Mouse (Mus musculus): ENCODE results near the gene Psme1. TPM values are rescaled to one million over a fixed set of nuclear protein-coding genes. Genes with fewer than 3 reads are reported as not detected.
A peak's percentile ranks its signal among the peaks of the same experiment; 100 is the strongest.

Gene Psme1
- polyA plus RNA-seq, 1 experiment = 129 TPM

DNA sequence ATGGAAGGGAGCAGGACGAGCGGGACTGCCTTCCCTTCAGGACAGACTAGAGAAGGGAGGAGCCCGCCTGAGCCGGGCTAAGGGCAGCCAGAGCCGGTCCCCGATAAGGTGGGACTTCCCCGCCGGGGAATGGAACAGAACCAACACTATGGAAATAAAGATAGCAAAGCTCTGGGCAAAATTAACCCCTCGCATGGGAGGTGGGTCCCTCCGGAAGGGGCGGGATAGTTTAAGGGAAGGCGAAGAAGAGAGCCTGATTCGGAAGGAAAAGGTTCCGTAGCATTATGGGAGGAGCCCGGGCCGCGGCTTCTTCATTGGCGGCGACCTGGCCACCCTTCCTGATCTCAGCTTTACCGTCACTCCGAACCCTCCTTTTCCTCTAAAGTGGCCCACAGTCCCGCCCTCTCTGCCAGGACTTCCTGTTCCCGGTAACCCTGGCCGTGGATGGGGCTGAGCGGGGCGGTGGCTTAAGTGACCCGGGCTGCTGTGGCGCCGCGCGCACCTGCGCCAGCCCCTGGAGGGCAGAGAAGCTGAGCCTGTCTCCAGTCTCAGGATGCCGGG lies 13.5 kb downstream of the Psme1 start, which contains the start of gene Rnf31:
Gene Rnf31 (plus strand): TSS at position 378 of the 561 bp plus-strand sequence.
- under 1% methylated on average over 33 of the region's 33 CpGs for WGBS
- H3K36me3 ChIP-seq (ENCODE audit: control insufficient read depth, insufficient read depth, low read length) = peaks cover 20% of the 10 kb centered on the region
- H3K27ac ChIP-seq (ENCODE audit: control insufficient read depth, insufficient read depth, low read length) = peak within 1 kb of the TSS; percentile 82

DNA sequence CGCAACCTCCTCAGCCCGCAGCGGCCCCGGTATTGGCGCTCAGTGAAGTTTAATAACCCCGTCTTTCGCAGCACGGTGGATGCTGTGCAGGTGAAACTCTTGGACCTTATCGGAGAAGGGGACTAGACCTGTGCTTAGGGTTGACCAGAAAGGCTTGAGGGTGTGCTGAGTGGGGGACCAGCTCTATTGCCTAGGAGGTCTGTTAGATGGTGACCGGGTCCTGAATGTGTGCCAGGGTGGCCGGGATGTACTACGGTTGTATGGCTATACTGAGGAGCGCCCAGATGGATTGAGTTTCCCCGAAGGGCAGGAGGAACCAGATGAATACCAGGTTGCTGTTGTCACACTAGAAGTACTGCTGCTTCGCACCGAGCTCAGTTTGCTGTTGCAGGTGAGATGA lies 14.3 kb downstream of the Psme1 start:
- H3K4me3 ChIP-seq (ENCODE audit: control insufficient read depth, insufficient read depth, low read length) = peak overlapping the region; percentile 70
- no peak for DNase-seq
- H3K36me3 ChIP-seq (ENCODE audit: control insufficient read depth, insufficient read depth, low read length) = peaks cover 23% of the 10 kb centered on the region
- H3K4me1 ChIP-seq (replicated peaks; ENCODE audit: control insufficient read depth, insufficient read depth, low read length) = peaks cover 13% of the 10 kb centered on the region
- no peak overlapping the region for H3K27ac ChIP-seq (ENCODE audit: control insufficient read depth, insufficient read depth, low read length)
- no peak for TF ChIP-seq POLR2A (IDR thresholded peaks at IDR 0.05; ENCODE audit: control insufficient read depth, extremely low read depth, insufficient read depth, low read length, poor library complexity)
- no peak for TF ChIP-seq CTCF (IDR thresholded peaks at IDR 0.05; ENCODE audit: borderline replicate concordance, control insufficient read depth, extremely low read depth, insufficient read depth, low read length, poor library complexity)
- no peaks in the 10 kb centered on the region for H3K27me3 ChIP-seq (ENCODE audit: control insufficient read depth, insufficient read depth, low read length)
- WGBS = 5% methylated on average over 16 of the region's 16 CpGs

More for the DNA sequence above, 13.5 kb downstream of the Psme1 start, which contains the start of gene Rnf31:
- TF ChIP-seq POLR2A (IDR thresholded peaks at IDR 0.05; ENCODE audit: control insufficient read depth, extremely low read depth, insufficient read depth, low read length, poor library complexity) (no peak), CTCF (IDR thresholded peaks at IDR 0.05; ENCODE audit: borderline replicate concordance, control insufficient read depth, extremely low read depth, insufficient read depth, low read length, poor library complexity) (0 out of 2 replicates have a peak, but pooled peaks have one; percentile 28)
- Histone ChIP-seq H3K4me3 (ENCODE audit: control insufficient read depth, insufficient read depth, low read length) (peak within 1 kb of the TSS; percentile 70), H3K27me3 (ENCODE audit: control insufficient read depth, insufficient read depth, low read length) (no peaks in the 10 kb centered on the region), H3K4me1 (replicated peaks; ENCODE audit: control insufficient read depth, insufficient read depth, low read length) (peaks cover 13% of the 10 kb centered on the region)
- peak; percentile 89 for DNase-seq

DNA sequence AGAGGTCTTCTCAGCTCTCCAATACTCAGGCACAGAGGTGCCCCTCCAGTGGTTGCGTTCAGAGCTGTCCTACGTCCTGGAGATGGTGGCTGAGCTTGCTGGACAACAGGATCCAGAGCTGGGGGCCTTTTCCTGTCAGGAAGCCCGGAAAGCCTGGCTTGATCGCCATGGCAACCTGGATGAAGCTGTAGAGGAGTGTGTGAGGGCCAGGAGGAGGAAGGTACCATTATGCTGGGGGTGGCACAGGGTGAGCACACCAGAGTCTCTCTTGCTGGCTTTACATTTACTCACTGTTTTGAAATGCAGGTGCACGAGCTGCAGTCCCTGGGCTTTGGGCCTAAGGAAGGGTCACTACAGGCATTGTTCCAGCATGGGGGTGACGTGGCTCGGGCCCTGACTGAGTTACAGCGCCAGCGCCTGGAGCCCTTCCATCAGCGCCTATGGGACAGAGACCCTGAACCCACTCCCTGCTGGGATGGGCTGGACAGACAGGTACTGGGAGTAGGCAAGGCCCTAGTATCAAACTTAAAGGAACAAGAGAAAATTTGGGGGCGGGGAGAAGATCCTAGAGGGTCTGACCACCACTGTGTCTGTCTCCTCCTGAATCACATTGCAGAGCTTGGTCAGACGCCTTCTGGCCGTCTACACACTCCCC lies 18.2 kb downstream of the Psme1 start:
- H3K4me3 ChIP-seq (ENCODE audit: control insufficient read depth, insufficient read depth, low read length) = no peak overlapping the region
- 96% methylated on average over 13 of the region's 13 CpGs for WGBS
- peaks cover 45% of the 10 kb centered on the region for H3K36me3 ChIP-seq (ENCODE audit: control insufficient read depth, insufficient read depth, low read length)
- H3K27me3 ChIP-seq (ENCODE audit: control insufficient read depth, insufficient read depth, low read length) = no peaks in the 10 kb centered on the region
- H3K4me1 ChIP-seq (replicated peaks; ENCODE audit: control insufficient read depth, insufficient read depth, low read length) = peaks cover 8% of the 10 kb centered on the region
- no peak for DNase-seq
- TF ChIP-seq POLR2A (IDR thresholded peaks at IDR 0.05; ENCODE audit: control insufficient read depth, extremely low read depth, insufficient read depth, low read length, poor library complexity) (no peak), CTCF (IDR thresholded peaks at IDR 0.05; ENCODE audit: borderline replicate concordance, control insufficient read depth, extremely low read depth, insufficient read depth, low read length, poor library complexity) (no peak)
- H3K27ac ChIP-seq (ENCODE audit: control insufficient read depth, insufficient read depth, low read length) = no peak overlapping the region

DNA sequence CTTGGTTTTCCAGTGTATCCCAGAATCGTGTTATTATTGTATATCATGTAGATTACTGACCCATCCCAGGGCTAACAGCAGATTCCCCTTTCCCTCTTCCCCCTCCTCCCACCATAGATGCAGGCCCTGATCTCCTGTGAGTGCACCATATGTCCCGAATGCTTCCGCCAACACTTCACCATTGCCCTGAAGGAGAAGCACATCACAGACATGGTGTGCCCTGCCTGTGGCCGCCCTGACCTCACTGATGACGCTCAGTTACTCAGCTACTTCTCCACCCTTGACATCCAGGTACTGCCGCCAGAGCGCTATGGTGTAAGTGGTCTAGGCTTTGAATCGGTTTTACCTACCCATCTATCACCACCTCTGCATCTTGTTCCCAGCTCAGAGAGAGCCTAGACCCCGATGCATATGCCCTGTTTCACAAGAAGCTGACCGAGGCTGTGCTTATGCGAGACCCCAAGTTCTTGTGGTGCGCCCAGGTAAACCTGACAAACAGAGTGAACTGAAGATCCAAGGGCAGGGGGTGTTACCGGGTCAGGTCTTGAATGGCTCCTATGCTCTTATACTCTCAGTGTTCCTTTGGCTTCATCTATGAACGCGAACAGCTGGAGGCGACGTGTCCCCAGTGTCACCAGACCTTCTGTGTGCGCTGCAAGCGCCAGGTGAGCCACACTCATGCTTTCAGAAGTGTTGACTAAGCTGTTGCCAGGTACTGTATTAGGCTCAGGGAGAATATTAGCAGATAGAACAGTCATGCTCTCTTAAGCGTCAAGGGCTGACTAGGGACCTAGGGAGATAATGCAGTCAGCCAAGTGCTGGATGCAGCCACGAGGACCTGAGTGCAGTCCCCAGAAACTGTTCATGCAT lies 20.8 kb downstream of the Psme1 start:
- TF ChIP-seq CTCF (IDR thresholded peaks at IDR 0.05; ENCODE audit: borderline replicate concordance, control insufficient read depth, extremely low read depth, insufficient read depth, low read length, poor library complexity) (no peak), POLR2A (IDR thresholded peaks at IDR 0.05; ENCODE audit: control insufficient read depth, extremely low read depth, insufficient read depth, low read length, poor library complexity) (no peak)
- Histone ChIP-seq H3K36me3 (ENCODE audit: control insufficient read depth, insufficient read depth, low read length) (peaks cover 53% of the 10 kb centered on the region), H3K4me1 (replicated peaks; ENCODE audit: control insufficient read depth, insufficient read depth, low read length) (peaks cover 14% of the 10 kb centered on the region), H3K27ac (ENCODE audit: control insufficient read depth, insufficient read depth, low read length) (no peak overlapping the region), H3K27me3 (ENCODE audit: control insufficient read depth, insufficient read depth, low read length) (no peaks in the 10 kb centered on the region), H3K4me3 (ENCODE audit: control insufficient read depth, insufficient read depth, low read length) (no peak overlapping the region)
- 97% methylated on average over 21 of the region's 21 CpGs for whole genome bisulfite sequencing
- no peak for DNase-seq

DNA sequence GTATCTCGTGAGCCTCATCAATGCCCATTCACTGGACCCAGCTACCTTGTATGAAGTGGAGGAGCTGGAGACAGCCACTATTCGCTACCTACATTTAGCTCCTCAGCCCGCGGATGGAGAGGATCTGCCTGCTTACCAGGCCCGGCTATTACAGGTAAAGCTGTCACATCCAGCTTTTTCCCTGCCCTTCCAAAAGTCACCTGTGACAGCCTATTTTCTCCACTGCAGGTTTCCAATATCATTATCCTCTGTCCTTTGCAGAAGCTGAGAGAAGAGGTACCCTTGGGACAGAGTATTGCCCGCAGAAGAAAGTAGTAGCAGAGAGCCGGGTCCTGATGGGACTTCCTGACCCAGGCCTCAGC lies 25.3 kb downstream of the Psme1 start, which contains the start of gene Irf9:
Gene Irf9 (plus strand): TSS at position 301 of the 362 bp plus-strand sequence.
- peaks cover 51% of the 10 kb centered on the region for H3K36me3 ChIP-seq (ENCODE audit: control insufficient read depth, insufficient read depth, low read length)
- H3K27me3 ChIP-seq (ENCODE audit: control insufficient read depth, insufficient read depth, low read length) = no peaks in the 10 kb centered on the region
- DNase-seq = no peak
- TF ChIP-seq POLR2A (IDR thresholded peaks at IDR 0.05; ENCODE audit: control insufficient read depth, extremely low read depth, insufficient read depth, low read length, poor library complexity) (no peak), CTCF (IDR thresholded peaks at IDR 0.05; ENCODE audit: borderline replicate concordance, control insufficient read depth, extremely low read depth, insufficient read depth, low read length, poor library complexity) (no peak)
- WGBS = 47% methylated on average over 7 of the region's 7 CpGs
- peak within 1 kb of the TSS; percentile 64 for H3K4me3 ChIP-seq (ENCODE audit: control insufficient read depth, insufficient read depth, low read length)
- H3K27ac ChIP-seq (ENCODE audit: control insufficient read depth, insufficient read depth, low read length) = peak within 1 kb of the TSS; percentile 92
- H3K4me1 ChIP-seq (replicated peaks; ENCODE audit: control insufficient read depth, insufficient read depth, low read length) = peaks cover 31% of the 10 kb centered on the region

All from thymus, adult 2 months (tissue).